Mouse (Mus musculus) C2C12 (cell line): Measurements from ENCODE around the gene Fabp3. TPM values are rescaled to one million over a fixed set of nuclear protein-coding genes. Genes with fewer than 3 reads are reported as not detected.
A peak's percentile ranks its signal among the peaks of the same experiment; 100 is the strongest.

ENCODE experiments used
- H3K27me3 ChIP-seq: one replicate; pipeline ENCODE4 v1.6.1; 2011; ENCODE audit not compliant: control insufficient read depth, insufficient read depth, insufficient read length
- H3K36me3 ChIP-seq: one replicate; pipeline ENCODE4 v1.6.1; 2011; ENCODE audit not compliant: control insufficient read depth, insufficient read depth
- H3K4me3 ChIP-seq: one replicate; pipeline ENCODE4 v1.5.1; 2011; ENCODE audit warnings: mild to moderate bottlenecking, control low read depth; ENCODE audit not compliant: poor library complexity, insufficient read depth, severe bottlenecking
- H3K79me2 ChIP-seq: one replicate; pipeline ENCODE4 v1.6.1; 2011; ENCODE audit not compliant: control insufficient read depth, insufficient read depth
- H3K79me3 ChIP-seq: one replicate; pipeline ENCODE4 v1.6.1; 2011; ENCODE audit warnings: low read depth, control low read depth
- H3ac ChIP-seq: one replicate; pipeline ENCODE3; 2011; ENCODE audit warnings: low read depth; ENCODE audit not compliant: control insufficient read depth, insufficient read length
- CEBPB ChIP-seq: IDR thresholded peaks from one replicate; pipeline ENCODE4 v1.6.1; 2011; ENCODE audit warnings: low read depth, mild to moderate bottlenecking, control low read depth, moderate library complexity
- CTCF ChIP-seq: IDR thresholded peaks from one replicate; pipeline ENCODE4 v1.5.1; 2011; ENCODE audit not compliant: control insufficient read depth, insufficient read depth, insufficient read length
- FOSL1 ChIP-seq: IDR thresholded peaks from one replicate; pipeline ENCODE4 v1.8.0; 2011; ENCODE audit warnings: mild to moderate bottlenecking, low read length; ENCODE audit not compliant: poor library complexity, insufficient read depth, severe bottlenecking
- MAX ChIP-seq: IDR thresholded peaks from one replicate; pipeline ENCODE4 v1.6.1; 2011; ENCODE audit warnings: mild to moderate bottlenecking, control low read depth
- MYOD1 ChIP-seq: IDR thresholded peaks from one replicate; pipeline ENCODE4 v1.6.1; 2011; ENCODE audit warnings: low read depth; ENCODE audit not compliant: control insufficient read depth, insufficient read length
- MYOG ChIP-seq: IDR thresholded peaks from one replicate; pipeline ENCODE4 v1.6.1; 2011; ENCODE audit not compliant: control insufficient read depth, insufficient read length; ENCODE audit errors: extremely low read depth
- USF1 ChIP-seq: IDR thresholded peaks from one replicate; pipeline ENCODE4 v1.6.1; 2011; ENCODE audit warnings: low read depth, mild to moderate bottlenecking, control low read depth, moderate library complexity
- polyA plus RNA-seq: library from polyadenylated mRNA; unstranded; fragments of >200 nt; fragmentation: generic; extraction: Trizol; gene quantifications from one replicate; pipeline ENCODE4 v1.2.1, GENCODE M21; 2012; ENCODE audit warnings: missing spikeins

Fabp3 gene
- polyA plus RNA-seq, 1 experiment = 14.5 TPM

DNA sequence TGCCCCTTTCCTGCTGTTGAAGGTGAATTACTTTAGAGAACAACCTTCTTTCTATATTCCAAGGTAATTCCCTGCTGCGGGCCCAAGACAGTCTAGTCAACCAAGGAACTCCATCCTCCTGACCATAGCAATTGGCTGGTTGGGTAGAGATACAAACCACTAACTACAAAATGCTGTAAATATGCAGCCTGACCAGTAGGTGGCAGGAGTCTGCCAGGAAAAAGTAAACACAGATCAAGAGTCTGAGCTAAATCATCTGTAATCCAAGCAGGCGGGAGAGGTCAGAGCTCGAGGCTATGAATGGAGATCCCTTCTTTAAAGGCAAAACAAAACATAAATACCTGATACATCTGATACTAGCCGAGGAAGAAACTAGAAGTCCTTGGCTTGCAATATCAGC is 33.3 kb downstream of the Fabp3 start:
- H3ac ChIP-seq = no peak overlapping the region
- no peaks in the 10 kb centered on the region for H3K27me3 ChIP-seq
- H3K79me3 ChIP-seq = no peaks in the 10 kb centered on the region
- no peak overlapping the region for H3K4me3 ChIP-seq
- TF ChIP-seq MYOD1 (no peak), CTCF (peak; percentile 38), CEBPB (no peak)
- peaks cover 14% of the 10 kb centered on the region for H3K36me3 ChIP-seq
- no peaks in the 10 kb centered on the region for H3K79me2 ChIP-seq

DNA sequence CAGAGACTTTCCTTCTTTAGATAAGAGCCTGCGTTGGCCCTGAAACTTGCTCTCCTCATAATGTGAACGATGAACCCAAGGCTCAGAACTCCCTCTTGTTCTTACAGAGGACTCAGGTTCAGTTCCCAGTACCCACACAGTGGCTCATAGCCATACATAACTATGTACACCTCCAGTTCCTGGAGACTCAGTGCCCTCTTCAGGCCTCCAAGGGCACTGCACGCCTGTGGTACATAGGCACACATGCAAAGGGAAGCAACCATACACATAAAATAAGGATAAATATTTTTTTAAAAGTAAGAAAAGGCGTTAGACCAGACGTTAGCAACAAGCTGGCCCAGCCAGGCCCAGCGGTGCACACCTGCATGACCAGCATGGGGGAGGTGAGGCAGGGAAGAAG is 41.3 kb downstream of the Fabp3 start:
- Histone ChIP-seq H3K79me2 (peaks cover under 1% of the 10 kb centered on the region), H3K4me3 (no peak overlapping the region), H3ac (no peak overlapping the region), H3K79me3 (no peaks in the 10 kb centered on the region), H3K27me3 (no peaks in the 10 kb centered on the region), H3K36me3 (peaks cover 60% of the 10 kb centered on the region)
- no peak for TF ChIP-seq FOSL1
- no peak for TF ChIP-seq CEBPB
- TF ChIP-seq USF1 = no peak
- TF ChIP-seq MYOD1 = no peak
- TF ChIP-seq CTCF = no peak
- no peak for TF ChIP-seq MYOG
- no peak for TF ChIP-seq MAX

DNA sequence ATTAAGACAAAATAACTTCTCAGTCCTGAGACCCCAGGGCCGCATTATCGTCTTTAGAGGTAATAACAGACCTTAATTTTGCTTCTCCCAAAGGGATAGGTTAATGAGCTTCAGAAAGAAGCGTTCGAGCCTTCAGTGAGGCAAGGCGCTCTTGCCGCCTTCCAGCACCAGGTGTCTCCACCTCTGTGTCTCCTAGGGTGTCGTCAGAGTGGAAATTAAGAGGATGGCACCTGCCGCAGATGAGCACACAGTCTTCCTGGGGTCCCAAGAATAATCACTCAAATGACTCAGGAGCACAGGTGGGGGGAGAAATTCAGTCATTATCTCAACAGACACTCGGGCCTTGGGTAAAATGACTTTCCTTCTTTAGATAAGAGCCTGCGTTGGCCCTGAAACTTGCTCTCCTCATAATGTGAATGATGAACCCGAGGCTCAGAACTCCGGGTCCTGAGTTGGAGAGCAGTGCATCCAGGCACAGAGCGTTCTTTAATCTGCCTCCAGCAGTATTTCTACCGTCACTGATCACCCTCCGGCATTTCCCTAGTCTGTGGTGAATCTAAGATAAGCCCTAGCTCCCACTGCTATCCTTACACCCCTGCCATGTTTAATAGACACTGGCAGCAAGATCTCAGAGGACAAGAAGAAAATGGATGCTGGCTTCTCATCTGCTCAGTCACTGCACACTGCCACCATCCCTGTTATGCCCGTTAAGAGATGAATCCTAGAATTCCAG is 42.5 kb downstream of the Fabp3 start:
- no peak for TF ChIP-seq CEBPB
- TF ChIP-seq MYOG = no peak
- TF ChIP-seq MAX = no peak
- no peak for TF ChIP-seq MYOD1
- TF ChIP-seq CTCF = no peak
- no peak for TF ChIP-seq FOSL1
- TF ChIP-seq USF1 = no peak
- peaks cover 60% of the 10 kb centered on the region for H3K36me3 ChIP-seq
- no peaks in the 10 kb centered on the region for H3K79me3 ChIP-seq
- peaks cover 10% of the 10 kb centered on the region for H3K79me2 ChIP-seq
- no peak overlapping the region for H3ac ChIP-seq
- H3K27me3 ChIP-seq = no peaks in the 10 kb centered on the region
- no peak overlapping the region for H3K4me3 ChIP-seq

DNA sequence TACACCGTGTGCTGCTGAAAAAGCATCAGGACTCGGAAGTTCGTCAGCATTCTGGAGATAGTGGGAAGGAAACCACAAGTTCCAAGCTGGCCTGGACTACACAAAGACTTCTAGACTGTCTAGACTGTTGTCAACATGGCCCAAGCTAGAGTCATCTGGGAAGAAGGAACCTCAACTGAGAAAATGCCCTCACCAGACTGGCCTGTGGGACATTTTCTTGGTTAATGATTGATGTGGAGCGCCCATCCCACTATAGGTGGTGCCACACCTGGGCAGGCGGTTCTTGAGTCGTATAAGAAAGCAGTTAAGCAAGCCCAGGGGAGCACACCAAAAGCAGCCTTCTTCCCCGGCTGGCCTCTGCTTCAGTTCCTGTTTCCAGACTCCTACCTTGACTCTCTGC is 44.2 kb downstream of the Fabp3 start:
- TF ChIP-seq MAX (no peak), USF1 (no peak), CEBPB (no peak), MYOG (no peak), MYOD1 (no peak), FOSL1 (no peak), CTCF (no peak)
- Histone ChIP-seq H3K79me2 (peaks cover 27% of the 10 kb centered on the region), H3K79me3 (peaks cover 14% of the 10 kb centered on the region), H3ac (no peak overlapping the region), H3K36me3 (peaks cover 54% of the 10 kb centered on the region), H3K27me3 (no peaks in the 10 kb centered on the region), H3K4me3 (no peak overlapping the region)

DNA sequence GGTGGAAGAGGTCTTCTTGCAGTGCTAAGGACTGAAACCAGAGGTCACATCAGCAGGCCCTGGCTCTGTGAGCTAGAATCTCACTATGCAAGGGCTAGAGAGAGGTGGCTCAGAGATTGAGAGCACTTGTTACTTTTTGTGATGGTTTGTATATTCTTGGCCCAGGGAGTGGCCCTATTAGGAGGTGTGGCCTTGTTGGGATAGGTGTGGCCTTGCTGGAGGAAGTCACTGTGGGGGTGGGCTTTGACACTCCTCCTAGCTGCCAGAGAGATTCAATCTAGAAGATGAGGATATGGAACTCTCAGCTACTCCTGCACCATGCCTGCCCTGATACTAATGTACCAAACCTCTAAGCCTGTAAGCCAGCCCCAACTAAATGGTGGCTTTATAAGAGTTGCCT is 49.6 kb downstream of the Fabp3 start:
- H3K79me3 ChIP-seq = peaks cover 56% of the 10 kb centered on the region
- TF ChIP-seq MYOD1 (no peak), MAX (no peak), CTCF (no peak)
- H3K27me3 ChIP-seq = no peaks in the 10 kb centered on the region
- H3K4me3 ChIP-seq = no peak overlapping the region
- peaks cover 22% of the 10 kb centered on the region for H3K36me3 ChIP-seq
- peaks cover 79% of the 10 kb centered on the region for H3K79me2 ChIP-seq
- no peak overlapping the region for H3ac ChIP-seq

DNA sequence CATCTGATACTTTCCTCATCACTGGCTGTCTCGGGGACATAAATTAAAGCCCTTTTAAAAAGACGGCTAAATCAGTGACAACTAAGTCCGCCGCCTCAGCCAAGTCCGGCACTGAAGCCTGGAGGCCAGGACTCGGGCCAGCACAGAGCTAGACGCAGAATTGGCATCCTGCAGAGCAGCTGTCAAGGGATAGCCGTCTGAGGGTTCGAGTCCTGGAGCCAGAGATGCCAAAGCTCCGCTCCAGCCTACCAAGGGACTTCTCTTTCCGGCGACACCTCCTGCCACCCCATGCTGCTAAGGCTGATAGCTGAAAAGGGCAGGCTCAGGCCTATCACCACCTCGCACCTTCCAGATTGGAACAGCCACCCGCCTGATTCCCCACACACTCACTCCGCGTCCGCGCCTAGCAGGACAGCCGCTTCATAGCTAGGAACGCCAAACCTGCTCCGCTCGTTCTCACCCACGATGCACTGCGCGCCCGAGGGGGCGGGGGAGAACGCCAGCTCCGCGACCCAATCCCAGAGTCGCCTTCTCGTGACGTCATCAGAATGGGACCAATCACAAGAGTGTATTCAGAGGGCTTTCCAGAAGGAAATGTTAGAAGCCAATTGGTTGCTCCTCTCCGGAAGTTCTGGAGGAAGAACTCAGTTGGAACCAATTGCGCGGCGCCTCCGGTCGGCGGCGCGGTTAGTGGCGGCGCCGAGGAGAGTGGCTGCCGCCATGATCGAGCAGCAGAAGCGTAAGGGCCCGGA is 51.3 kb downstream of the Fabp3 start, which contains the start of the genes Zcchc17 and Snrnp40:
Gene Zcchc17 (minus strand): TSS at position 458 of the 752 bp plus-strand sequence.
Gene Snrnp40 (plus strand): TSS at position 647 of the 752 bp plus-strand sequence.
- peaks cover 27% of the 10 kb centered on the region for H3K36me3 ChIP-seq
- H3K27me3 ChIP-seq = no peaks in the 10 kb centered on the region
- H3ac ChIP-seq = peak within 1 kb of the TSS; percentile 93
- H3K4me3 ChIP-seq = peak within 1 kb of the TSS; percentile 97
- H3K79me3 ChIP-seq = peaks cover 63% of the 10 kb centered on the region
- TF ChIP-seq MAX = peak; percentile 13
- TF ChIP-seq FOSL1 = no peak
- H3K79me2 ChIP-seq = peaks cover 92% of the 10 kb centered on the region
